Mouse (Mus musculus): Measurements from ENCODE around the gene Rpl23. TPM values are rescaled to one million over a fixed set of nuclear protein-coding genes. Genes with fewer than 3 reads are reported as not detected.

The Rpl23 gene
- 974 TPM for polyA plus RNA-seq (2014; fragmentation: Illumina TruSeq; extraction: RNeasy Lipid Tissue Mini Kit (QIAGEN cat#74804); ENCODE audit: insufficient read depth, low read depth, low replicate concordance)

GRCm38 (mm10) chr11:97781832-97782563, at the start of gene Rpl23:
Gene Rpl23 (minus strand): TSS chr11:97782437.

GRCm38 (mm10) chr11:97798782-97799145, 16.5 kb upstream of the Rpl23 start, which contains the start of gene Lasp1:
Gene Lasp1 (plus strand): TSS chr11:97799000.

GRCm38 (mm10) chr11:97775808-97776496, 6.3 kb downstream of the Rpl23 start, which contains the start of gene 1700001P01Rik:
Gene 1700001P01Rik (minus strand): TSS chr11:97775918.

GRCm38 (mm10) chr11:97766154-97766881, 15.9 kb downstream of the Rpl23 start, which contains the start of gene Cwc25:
Gene Cwc25 (minus strand): TSS chr11:97766556.

GRCm38 (mm10) chr11:97744063-97744717, 38.0 kb downstream of the Rpl23 start, which contains the start of gene Pip4k2b:
Gene Pip4k2b (minus strand): TSS chr11:97744704.

Other genes starting within 250 kb of the Rpl23 start
- gene Srcin1, start 206.3 kb downstream of the Rpl23 start, polyA plus RNA-seq (2014; fragmentation: Illumina TruSeq; extraction: RNeasy Lipid Tissue Mini Kit (QIAGEN cat#74804); ENCODE audit: insufficient read depth, low read depth, low replicate concordance) = 1.5 TPM
- gene Epop, start 152.7 kb downstream of the Rpl23 start, polyA plus RNA-seq (2014; fragmentation: Illumina TruSeq; extraction: RNeasy Lipid Tissue Mini Kit (QIAGEN cat#74804); ENCODE audit: insufficient read depth, low read depth, low replicate concordance) = 3.0 TPM
- 18.8 TPM for gene Mllt6, start 119.0 kb downstream of the Rpl23 start, polyA plus RNA-seq (2014; fragmentation: Illumina TruSeq; extraction: RNeasy Lipid Tissue Mini Kit (QIAGEN cat#74804); ENCODE audit: insufficient read depth, low read depth, low replicate concordance)
- gene Cisd3, start 96.6 kb downstream of the Rpl23 start, polyA plus RNA-seq (2014; fragmentation: Illumina TruSeq; extraction: RNeasy Lipid Tissue Mini Kit (QIAGEN cat#74804); ENCODE audit: insufficient read depth, low read depth, low replicate concordance) = 46.0 TPM
- gene Pcgf2, start 81.9 kb downstream of the Rpl23 start, polyA plus RNA-seq (2014; fragmentation: Illumina TruSeq; extraction: RNeasy Lipid Tissue Mini Kit (QIAGEN cat#74804); ENCODE audit: insufficient read depth, low read depth, low replicate concordance) = 12.3 TPM
- 212 TPM for gene Psmb3, start 79.0 kb downstream of the Rpl23 start, polyA plus RNA-seq (2014; fragmentation: Illumina TruSeq; extraction: RNeasy Lipid Tissue Mini Kit (QIAGEN cat#74804); ENCODE audit: insufficient read depth, low read depth, low replicate concordance)
- gene Pip4k2b, start 37.7 kb downstream of the Rpl23 start, polyA plus RNA-seq (2014; fragmentation: Illumina TruSeq; extraction: RNeasy Lipid Tissue Mini Kit (QIAGEN cat#74804); ENCODE audit: insufficient read depth, low read depth, low replicate concordance) = 8.3 TPM
- gene Cwc25, start 15.9 kb downstream of the Rpl23 start, polyA plus RNA-seq (2014; fragmentation: Illumina TruSeq; extraction: RNeasy Lipid Tissue Mini Kit (QIAGEN cat#74804); ENCODE audit: insufficient read depth, low read depth, low replicate concordance) = 7.0 TPM
- gene 1700001P01Rik, start 6.5 kb downstream of the Rpl23 start, polyA plus RNA-seq (2014; fragmentation: Illumina TruSeq; extraction: RNeasy Lipid Tissue Mini Kit (QIAGEN cat#74804); ENCODE audit: insufficient read depth, low read depth, low replicate concordance) = not detected
- 63.9 TPM for gene Lasp1, start 16.6 kb upstream of the Rpl23 start, polyA plus RNA-seq (2014; fragmentation: Illumina TruSeq; extraction: RNeasy Lipid Tissue Mini Kit (QIAGEN cat#74804); ENCODE audit: insufficient read depth, low read depth, low replicate concordance)
- gene B230217C12Rik, start 58.3 kb upstream of the Rpl23 start, polyA plus RNA-seq (2014; fragmentation: Illumina TruSeq; extraction: RNeasy Lipid Tissue Mini Kit (QIAGEN cat#74804); ENCODE audit: insufficient read depth, low read depth, low replicate concordance) = 2.6 TPM
- not detected for gene Fbxo47, start 101.7 kb upstream of the Rpl23 start, polyA plus RNA-seq (2014; fragmentation: Illumina TruSeq; extraction: RNeasy Lipid Tissue Mini Kit (QIAGEN cat#74804); ENCODE audit: insufficient read depth, low read depth, low replicate concordance)
- 5.2 TPM for gene Plxdc1, start 204.0 kb upstream of the Rpl23 start, polyA plus RNA-seq (2014; fragmentation: Illumina TruSeq; extraction: RNeasy Lipid Tissue Mini Kit (QIAGEN cat#74804); ENCODE audit: insufficient read depth, low read depth, low replicate concordance)
- 7.8 TPM for gene Arl5c, start 213.7 kb upstream of the Rpl23 start, polyA plus RNA-seq (2014; fragmentation: Illumina TruSeq; extraction: RNeasy Lipid Tissue Mini Kit (QIAGEN cat#74804); ENCODE audit: insufficient read depth, low read depth, low replicate concordance)
- gene Cacnb1, start 240.6 kb upstream of the Rpl23 start, polyA plus RNA-seq (2014; fragmentation: Illumina TruSeq; extraction: RNeasy Lipid Tissue Mini Kit (QIAGEN cat#74804); ENCODE audit: insufficient read depth, low read depth, low replicate concordance) = 4.4 TPM
- 2,146 TPM for gene Rpl19, start 244.3 kb upstream of the Rpl23 start, polyA plus RNA-seq (2014; fragmentation: Illumina TruSeq; extraction: RNeasy Lipid Tissue Mini Kit (QIAGEN cat#74804); ENCODE audit: insufficient read depth, low read depth, low replicate concordance)

Data from lung, adult 10 weeks (tissue).